Mouse (Mus musculus) hindbrain, embryonic 13.5 days (tissue): Measurements from ENCODE around the gene Srxn1. TPM values are rescaled to one million over a fixed set of nuclear protein-coding genes. Genes with fewer than 3 reads are reported as not detected.

Experiments used
- ATAC-seq: fragments of 200-750 bp; cut with Nextera tagmentation; 2 replicates; pipeline ENCODE4 v1.8.0; 2017; ENCODE audit warnings: moderate TSS enrichment; ENCODE audit not compliant: low FRiP score
- H3K27ac ChIP-seq: fragments of 300-500 bp; sonication (generic); 2 replicates; pipeline ENCODE4 v1.5.1; 2015; ENCODE audit warnings: inconsistent platforms, mild to moderate bottlenecking, moderate library complexity
- H3K27me3 ChIP-seq: fragments of 300-500 bp; sonication (generic); 2 replicates; pipeline ENCODE4 v1.6.1; 2015; ENCODE audit warnings: mild to moderate bottlenecking, inconsistent platforms
- H3K36me3 ChIP-seq: fragments of 300-500 bp; sonication (generic); 2 replicates; pipeline ENCODE4 v1.6.1; 2015; ENCODE audit warnings: mild to moderate bottlenecking, inconsistent platforms
- H3K4me1 ChIP-seq: fragments of 300-500 bp; sonication (generic); replicated peaks from 2 replicates; pipeline ENCODE4 v1.6.1; 2015; ENCODE audit warnings: inconsistent platforms
- H3K4me2 ChIP-seq: fragments of 300-500 bp; sonication (generic); 2 replicates; pipeline ENCODE4 v1.6.1; 2015; ENCODE audit warnings: inconsistent platforms, mild to moderate bottlenecking, moderate library complexity
- H3K4me3 ChIP-seq: fragments of 300-500 bp; sonication (generic); 2 replicates; pipeline ENCODE4 v1.5.1; 2015; ENCODE audit warnings: mild to moderate bottlenecking, inconsistent platforms
- H3K9ac ChIP-seq: fragments of 300-500 bp; sonication (generic); 2 replicates; pipeline ENCODE4 v1.6.1; 2015; ENCODE audit warnings: mild to moderate bottlenecking, inconsistent platforms
- H3K9me3 ChIP-seq: fragments of 300-500 bp; sonication (generic); 2 replicates; pipeline ENCODE4 v1.6.1; 2016; ENCODE audit warnings: inconsistent platforms
- WGBS: fragments of 180-500 bp; shearing (Covaris S2); methylation state at CpG from one replicate; pipeline ENCODE4 v1.1.7; 2015; 5-methylcytosine and 5-hydroxymethylcytosine counted together
- polyA plus RNA-seq: library from polyadenylated mRNA; unstranded; fragments of >200 nt; fragmentation: Nextera tagmentation; extraction: Ambion mirVana; gene quantifications from 2 replicates; pipeline ENCODE4 v1.2.1, GENCODE M21; 2015

The Srxn1 gene
- polyA plus RNA-seq, 1 experiment from 2014 or later = 16.1 TPM

GRCm38 (mm10) chr2:152132016-152132415 lies 26.7 kb downstream of the Srxn1 start:
- Histone ChIP-seq H3K4me2 (no peak overlapping the region), H3K27ac (no peak overlapping the region), H3K9me3 (no peaks in the 10 kb centered on the region), H3K4me1 (no peaks in the 10 kb centered on the region), H3K9ac (no peak overlapping the region), H3K27me3 (no peaks in the 10 kb centered on the region), H3K36me3 (no peaks in the 10 kb centered on the region), H3K4me3 (no peak overlapping the region)
- WGBS = 65% methylated on average over 9 of the region's 9 CpGs
- ATAC-seq = no peak

- no peak overlapping the region for H3K27ac ChIP-seq
- no peaks in the 10 kb centered on the region for H3K27me3 ChIP-seq
- H3K36me3 ChIP-seq = no peaks in the 10 kb centered on the region
- no peak for ATAC-seq
- H3K4me1 ChIP-seq = no peaks in the 10 kb centered on the region
- no peaks in the 10 kb centered on the region for H3K9me3 ChIP-seq
- H3K4me3 ChIP-seq = no peak overlapping the region
- no peak overlapping the region for H3K4me2 ChIP-seq
- no peak overlapping the region for H3K9ac ChIP-seq
- WGBS = 79% methylated on average over 8 of the region's 8 CpGs
Measured at GRCm38 (mm10) chr2:152132691-152133090, 27.4 kb downstream of the Srxn1 start.

- 55% methylated on average over 10 of the region's 10 CpGs for WGBS
Measured at GRCm38 (mm10) chr2:152139191-152139987, 34.1 kb downstream of the Srxn1 start.

GRCm38 (mm10) chr2:152140941-152141340 lies 35.6 kb downstream of the Srxn1 start:
- 38% methylated on average over 11 of the region's 11 CpGs for WGBS
- Histone ChIP-seq H3K4me3 (no peak overlapping the region), H3K4me2 (no peak overlapping the region), H3K4me1 (peaks cover 56% of the 10 kb centered on the region), H3K9ac (no peak overlapping the region), H3K27me3 (peaks cover 52% of the 10 kb centered on the region), H3K36me3 (no peaks in the 10 kb centered on the region), H3K9me3 (no peaks in the 10 kb centered on the region), H3K27ac (no peak overlapping the region)
- no peak for ATAC-seq

More at GRCm38 (mm10) chr2:152139191-152139987, 34.1 kb downstream of the Srxn1 start:
- no peak overlapping the region for H3K9ac ChIP-seq
- H3K27ac ChIP-seq = no peak overlapping the region
- H3K4me2 ChIP-seq = no peak overlapping the region
- no peaks in the 10 kb centered on the region for H3K36me3 ChIP-seq
- H3K4me1 ChIP-seq = peaks cover 49% of the 10 kb centered on the region
- no peaks in the 10 kb centered on the region for H3K9me3 ChIP-seq
- H3K27me3 ChIP-seq = peaks cover 36% of the 10 kb centered on the region
- ATAC-seq = no peak
- H3K4me3 ChIP-seq = no peak overlapping the region

GRCm38 (mm10) chr2:152141491-152141890 lies 36.2 kb downstream of the Srxn1 start:
- Histone ChIP-seq H3K36me3 (no peaks in the 10 kb centered on the region), H3K27ac (no peak overlapping the region), H3K4me1 (peaks cover 56% of the 10 kb centered on the region), H3K9me3 (no peaks in the 10 kb centered on the region), H3K27me3 (peaks cover 57% of the 10 kb centered on the region), H3K4me3 (peak overlapping the region; percentile 31; the same call in 1 of the 2 replicates), H3K9ac (0 out of 2 replicates have a peak overlapping the region, but pooled peaks have one; percentile 60), H3K4me2 (peak overlapping the region; percentile 76)
- 36% methylated on average over 1 of the region's 1 CpGs for WGBS
- ATAC-seq = no peak

- Histone ChIP-seq H3K27ac (no peak overlapping the region), H3K4me3 (peak overlapping the region; percentile 31), H3K4me2 (peak overlapping the region; percentile 76), H3K36me3 (no peaks in the 10 kb centered on the region), H3K9me3 (no peaks in the 10 kb centered on the region), H3K4me1 (peaks cover 58% of the 10 kb centered on the region), H3K27me3 (peaks cover 63% of the 10 kb centered on the region), H3K9ac (peak overlapping the region; percentile 60)
- 0 out of 2 replicates have a peak, but pooled peaks have one; percentile 12 for ATAC-seq
- under 1% methylated on average over 13 of the region's 13 CpGs for WGBS
Measured at GRCm38 (mm10) chr2:152142046-152142445, 36.7 kb downstream of the Srxn1 start.

GRCm38 (mm10) chr2:152142571-152142970 lies 37.3 kb downstream of the Srxn1 start:
- H3K36me3 ChIP-seq = no peaks in the 10 kb centered on the region
- peaks cover 59% of the 10 kb centered on the region for H3K4me1 ChIP-seq
- no peak overlapping the region for H3K9ac ChIP-seq
- ATAC-seq = no peak
- peak overlapping the region; percentile 76 for H3K4me2 ChIP-seq
- H3K9me3 ChIP-seq = no peaks in the 10 kb centered on the region
- WGBS = 3% methylated on average over 11 of the region's 11 CpGs
- H3K27me3 ChIP-seq = peaks cover 67% of the 10 kb centered on the region
- no peak overlapping the region for H3K27ac ChIP-seq
- 0 out of 2 replicates have a peak overlapping the region, but pooled peaks have one; percentile 53 for H3K4me3 ChIP-seq

- whole genome bisulfite sequencing = under 1% methylated on average over 97 of the region's 118 CpGs
- Histone ChIP-seq H3K4me1 (peaks cover 59% of the 10 kb centered on the region), H3K27me3 (peaks cover 74% of the 10 kb centered on the region), H3K9ac (peak within 1 kb of the TSS; percentile 69), H3K27ac (no peak within 1 kb of the TSS), H3K4me3 (peak within 1 kb of the TSS; percentile 53), H3K4me2 (peak within 1 kb of the TSS; percentile 76), H3K36me3 (no peaks in the 10 kb centered on the region), H3K9me3 (no peaks in the 10 kb centered on the region)
- ATAC-seq = peak; percentile 66
Measured at GRCm38 (mm10) chr2:152143279-152144157, 38.2 kb downstream of the Srxn1 start, which contains the start of gene Tcf15. Tcf15 (plus strand) TSS chr2:152143561.

GRCm38 (mm10) chr2:152144158-152144450 lies 38.8 kb downstream of the Srxn1 start:
- WGBS = 19% methylated on average over 9 of the region's 9 CpGs
- Histone ChIP-seq H3K9ac (peak overlapping the region; percentile 69), H3K9me3 (no peaks in the 10 kb centered on the region), H3K36me3 (no peaks in the 10 kb centered on the region), H3K4me2 (peak overlapping the region; percentile 76), H3K27me3 (peaks cover 74% of the 10 kb centered on the region), H3K4me3 (peak overlapping the region; percentile 53), H3K4me1 (peaks cover 55% of the 10 kb centered on the region), H3K27ac (no peak overlapping the region)
- ATAC-seq = no peak

- peak overlapping the region; percentile 53 for H3K4me3 ChIP-seq
- peaks cover 52% of the 10 kb centered on the region for H3K4me1 ChIP-seq
- WGBS = 64% methylated on average over 5 of the region's 5 CpGs
- H3K36me3 ChIP-seq = no peaks in the 10 kb centered on the region
- no peak overlapping the region for H3K9ac ChIP-seq
- no peak for ATAC-seq
- H3K4me2 ChIP-seq = peak overlapping the region; percentile 76
- no peaks in the 10 kb centered on the region for H3K9me3 ChIP-seq
- peaks cover 74% of the 10 kb centered on the region for H3K27me3 ChIP-seq
- H3K27ac ChIP-seq = no peak overlapping the region
Measured at GRCm38 (mm10) chr2:152144501-152144900, 39.2 kb downstream of the Srxn1 start.

GRCm38 (mm10) chr2:152145711-152146110 lies 40.4 kb downstream of the Srxn1 start:
- no peak overlapping the region for H3K4me3 ChIP-seq
- H3K9me3 ChIP-seq = no peaks in the 10 kb centered on the region
- H3K27me3 ChIP-seq = peaks cover 69% of the 10 kb centered on the region
- peaks cover 51% of the 10 kb centered on the region for H3K4me1 ChIP-seq
- H3K27ac ChIP-seq = no peak overlapping the region
- no peak for ATAC-seq
- no peak overlapping the region for H3K4me2 ChIP-seq
- H3K36me3 ChIP-seq = no peaks in the 10 kb centered on the region
- H3K9ac ChIP-seq = no peak overlapping the region
- 70% methylated on average over 2 of the region's 2 CpGs for WGBS

GRCm38 (mm10) chr2:152147079-152147478 lies 41.8 kb downstream of the Srxn1 start:
- peaks cover 38% of the 10 kb centered on the region for H3K4me1 ChIP-seq
- no peak overlapping the region for H3K4me2 ChIP-seq
- WGBS = 60% methylated on average over 3 of the region's 3 CpGs
- H3K9ac ChIP-seq = no peak overlapping the region
- no peak overlapping the region for H3K27ac ChIP-seq
- H3K9me3 ChIP-seq = no peaks in the 10 kb centered on the region
- no peak overlapping the region for H3K4me3 ChIP-seq
- H3K27me3 ChIP-seq = peaks cover 61% of the 10 kb centered on the region
- no peaks in the 10 kb centered on the region for H3K36me3 ChIP-seq
- no peak for ATAC-seq
